Mouse (Mus musculus) cerebellum, postnatal 14 days (tissue): Measurements from ENCODE around the gene Auts2.

Source experiments
- DNase-seq, 2 experiments: peaks; one replicate each; pipeline ENCODE4 v3.0.0; 2021; ENCODE audit warnings: mixed read lengths in 2 of 2

Auts2 gene

GRCm38 (mm10) chr5:132163960-132164359, 379.2 kb downstream of the Auts2 start:
- no peak for DNase-seq

- DNase-seq: no peak
Observed at GRCm38 (mm10) chr5:132162206-132162533, 381.0 kb downstream of the Auts2 start.

GRCm38 (mm10) chr5:132161338-132162205, 381.6 kb downstream of the Auts2 start:
- DNase-seq: peak; percentile 24

- peak; percentile 19 to 65 for DNase-seq
Observed at GRCm38 (mm10) chr5:132144181-132144580, 399.0 kb downstream of the Auts2 start.

GRCm38 (mm10) chr5:132140816-132141215, 402.3 kb downstream of the Auts2 start:
- DNase-seq: no peak

GRCm38 (mm10) chr5:132135941-132136663, 407.0 kb downstream of the Auts2 start:
- peak; percentile 19 to 43 for DNase-seq

- no peak for DNase-seq
Observed at GRCm38 (mm10) chr5:132131948-132132347, 411.2 kb downstream of the Auts2 start.

- DNase-seq: no peak
Observed at GRCm38 (mm10) chr5:132130577-132130976, 412.6 kb downstream of the Auts2 start.

GRCm38 (mm10) chr5:132126626-132127025, 416.5 kb downstream of the Auts2 start:
- peak in 1 of 2 experiments; percentile 8 for DNase-seq

GRCm38 (mm10) chr5:132115631-132116030, 427.5 kb downstream of the Auts2 start:
- peak; percentile 48 to 69 for DNase-seq

GRCm38 (mm10) chr5:132114561-132115301, 428.4 kb downstream of the Auts2 start:
- no peak for DNase-seq

- DNase-seq: peak; percentile 39 to 59
Observed at GRCm38 (mm10) chr5:132113480-132113879, 429.7 kb downstream of the Auts2 start.

- DNase-seq: no peak
Observed at GRCm38 (mm10) chr5:132112666-132113065, 430.5 kb downstream of the Auts2 start.

- no peak for DNase-seq
Observed at GRCm38 (mm10) chr5:132102426-132102825, 440.7 kb downstream of the Auts2 start.

GRCm38 (mm10) chr5:132098461-132098860, 444.7 kb downstream of the Auts2 start:
- DNase-seq: peak in 1 of 2 experiments; percentile 15

- no peak for DNase-seq
Observed at GRCm38 (mm10) chr5:132092721-132093120, 450.4 kb downstream of the Auts2 start.

- DNase-seq: peak in 1 of 2 experiments; percentile 8
Observed at GRCm38 (mm10) chr5:132089496-132090250, 453.5 kb downstream of the Auts2 start.

GRCm38 (mm10) chr5:132088585-132088984, 454.6 kb downstream of the Auts2 start:
- peak in 1 of 2 experiments; percentile 11 for DNase-seq

GRCm38 (mm10) chr5:132083753-132084326, 459.3 kb downstream of the Auts2 start:
- no peak for DNase-seq

GRCm38 (mm10) chr5:132075942-132076341, 467.2 kb downstream of the Auts2 start:
- no peak for DNase-seq

- DNase-seq: peak; percentile 56 to 67
Observed at GRCm38 (mm10) chr5:132074724-132075374, 468.3 kb downstream of the Auts2 start.

- peak; percentile 25 to 47 for DNase-seq
Observed at GRCm38 (mm10) chr5:132074360-132074723, 468.8 kb downstream of the Auts2 start.
